Mouse (Mus musculus): ENCODE results near the gene Gm45062.

DNA sequence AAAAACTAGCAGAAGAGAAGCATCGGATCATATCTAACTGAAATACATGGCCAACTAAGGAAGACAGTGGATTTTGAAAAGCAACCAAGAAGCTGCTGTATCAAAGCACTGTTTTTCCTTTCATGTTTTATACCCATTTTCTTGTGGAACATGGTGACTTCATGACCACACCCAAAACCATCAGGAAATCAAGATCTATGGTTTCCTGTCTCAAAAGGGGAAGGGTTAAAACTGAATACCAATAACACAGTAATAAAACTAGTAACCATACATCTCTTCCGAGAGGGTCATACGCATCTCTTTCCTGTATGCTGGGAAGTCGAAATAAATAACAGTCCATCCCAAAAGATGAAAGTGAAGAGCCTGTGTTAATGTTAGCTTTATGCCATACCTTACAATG lies 373.5 kb downstream of the Gm45062 start:
- TF ChIP-seq ZNF384 (IDR thresholded peaks at IDR 0.05; ENCODE audit: low read depth, low read length) (no peak), CHD2 (IDR thresholded peaks at IDR 0.05; ENCODE audit: low read depth, low read length) (no peak), HCFC1 (IDR thresholded peaks at IDR 0.05; ENCODE audit: borderline replicate concordance, insufficient read depth, low read length) (no peak), ZC3H11A (IDR thresholded peaks at IDR 0.05; ENCODE audit: borderline replicate concordance, low read depth, low read length) (no peak)
